Mouse (Mus musculus): Measurements from ENCODE around the gene Retreg2.

DNA sequence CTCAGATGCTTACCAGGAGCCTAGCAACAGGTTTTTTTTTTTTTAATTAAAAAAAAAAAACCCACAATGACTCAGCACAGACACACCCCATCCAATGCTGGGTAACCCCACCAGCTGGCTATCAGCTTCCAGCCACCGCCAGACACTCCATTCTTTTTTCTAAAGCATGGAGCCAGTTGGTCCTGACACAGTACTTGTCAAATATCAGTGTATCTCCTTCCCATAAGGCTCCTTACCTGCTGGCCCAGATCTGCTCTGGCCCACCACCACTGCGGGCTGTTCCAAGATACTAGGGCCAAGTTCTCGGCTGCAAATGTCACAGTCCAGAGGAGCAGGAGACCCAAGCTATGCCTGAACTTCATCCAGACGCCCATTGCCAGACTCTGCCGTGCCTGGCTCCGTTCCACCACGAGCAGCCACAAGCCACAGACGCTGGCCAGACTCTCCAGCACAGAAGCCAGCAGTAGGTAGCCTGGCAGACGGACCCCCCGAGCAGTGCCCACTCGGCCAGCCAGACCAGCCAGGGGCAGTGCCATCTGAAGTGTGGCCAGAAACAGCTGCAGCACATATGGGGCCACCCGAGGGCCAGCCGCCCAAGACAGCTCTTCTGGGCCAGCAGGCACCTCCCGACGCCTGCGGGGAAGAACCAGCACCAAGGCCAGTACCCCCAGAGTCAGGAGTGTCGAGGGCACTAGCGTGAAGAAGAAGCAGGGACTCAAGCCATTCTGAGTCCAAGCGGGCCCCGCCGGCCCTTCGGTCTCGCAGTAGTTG is 36.9 kb downstream of the Retreg2 start:
- TF ChIP-seq CTCF (IDR thresholded peaks at IDR 0.05; ENCODE audit: low read depth) (no peak), EP300 (optimal IDR thresholded peaks at IDR 0.05) (no peak)

Data from stomach, postnatal 0 days (tissue).